Mouse (Mus musculus) T-helper 17 cell (primary cell): ENCODE data around the gene Lap3.

Experiments used
- in situ Hi-C, 2 experiments: fragments of 300-600 bp; cut with MboI, MseI; formaldehyde crosslinking; loops; 1 replicate in 1 of 2; 2 replicates in 1 of 2; pipeline ENCODE4 v1.15.1; 2025; ENCODE audit warnings: high pct_unique_total_duplicates in 2 of 2

The Lap3 gene

DNA sequence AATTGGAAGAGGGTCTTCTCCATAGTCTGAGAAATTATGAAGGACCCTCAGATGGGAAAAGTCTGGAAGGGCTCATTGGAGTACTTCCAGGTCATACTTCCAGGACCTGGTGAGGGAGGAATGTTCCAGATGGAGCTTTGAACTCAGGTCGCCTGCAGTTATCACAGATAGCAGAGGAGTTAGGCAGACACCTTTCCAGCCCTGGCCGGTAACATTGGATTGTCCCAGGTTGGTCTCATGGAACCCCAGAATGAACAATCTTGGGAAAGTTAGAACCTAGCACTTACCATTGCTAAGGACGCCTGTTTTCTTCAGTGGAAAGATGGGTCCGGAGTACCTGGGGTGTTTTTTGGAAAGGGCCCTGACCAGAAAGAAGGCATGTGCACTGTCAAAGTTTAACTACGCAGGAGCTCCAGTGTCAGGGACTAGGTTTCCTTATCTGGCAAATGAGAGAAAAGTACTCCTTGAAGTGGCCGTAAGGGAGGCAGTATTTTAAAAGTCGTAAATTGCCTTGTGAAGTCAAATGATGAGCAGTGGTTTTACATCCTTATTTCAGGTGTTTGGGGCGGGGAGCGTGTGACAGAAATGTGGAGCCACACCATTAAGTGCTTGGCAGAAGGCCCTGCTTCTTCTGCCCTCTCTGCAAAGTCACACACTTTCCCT is 1.1 kb downstream of the Lap3 start:
- in situ Hi-C loops, result loop anchor here (5.0 kb wide), 1 partner anchor 47 kb away; no protein-coding TSS in a partner anchor

GRCm38 (mm10) chr5:45495429-45495975 is 2.3 kb downstream of the Lap3 start:
- in situ Hi-C loops, result no loop called here

DNA sequence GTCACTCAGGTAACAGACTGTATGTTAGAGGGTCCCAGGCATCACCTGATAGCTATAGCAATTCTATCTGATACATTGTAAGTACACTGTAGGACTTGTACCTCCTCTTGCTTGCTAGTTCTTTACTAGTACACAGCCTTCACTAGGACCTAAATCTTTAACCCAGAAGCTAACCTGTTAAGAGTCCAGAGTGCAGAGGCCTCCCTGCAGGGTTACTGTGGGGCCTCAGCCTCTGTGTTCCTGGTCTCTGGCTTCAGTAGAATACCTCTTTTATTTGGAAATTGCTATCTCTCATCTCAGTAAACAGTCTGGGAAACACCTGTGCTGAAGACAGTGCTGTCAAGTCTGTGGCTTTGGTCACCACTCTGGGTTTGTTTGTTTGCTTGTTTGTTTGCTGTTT is 2.9 kb downstream of the Lap3 start:
- in situ Hi-C loops, result no loop called here

DNA sequence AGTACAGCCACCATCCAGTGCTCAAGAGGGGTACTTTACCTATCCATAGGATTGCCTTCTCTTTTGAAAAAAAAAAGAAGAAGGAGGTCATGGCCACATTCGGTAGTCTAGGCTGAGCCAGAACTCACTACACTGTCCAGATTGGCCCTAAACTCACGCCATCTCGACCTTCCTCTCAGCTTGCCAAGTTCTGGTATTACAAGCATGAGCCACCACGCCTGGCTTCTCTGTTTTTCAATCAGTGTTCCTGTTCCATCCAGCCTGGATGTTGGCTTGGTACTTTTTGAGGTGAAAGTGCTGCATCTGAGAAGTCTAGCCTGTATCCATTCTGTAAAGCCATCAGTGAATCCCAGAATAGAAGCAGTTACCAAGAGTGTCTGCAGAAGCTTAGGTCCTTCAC is 3.3 kb downstream of the Lap3 start:
- in situ Hi-C loops, result no loop called here

GRCm38 (mm10) chr5:45496930-45497550 is 3.9 kb downstream of the Lap3 start:
- in situ Hi-C loops, result no loop called here

DNA sequence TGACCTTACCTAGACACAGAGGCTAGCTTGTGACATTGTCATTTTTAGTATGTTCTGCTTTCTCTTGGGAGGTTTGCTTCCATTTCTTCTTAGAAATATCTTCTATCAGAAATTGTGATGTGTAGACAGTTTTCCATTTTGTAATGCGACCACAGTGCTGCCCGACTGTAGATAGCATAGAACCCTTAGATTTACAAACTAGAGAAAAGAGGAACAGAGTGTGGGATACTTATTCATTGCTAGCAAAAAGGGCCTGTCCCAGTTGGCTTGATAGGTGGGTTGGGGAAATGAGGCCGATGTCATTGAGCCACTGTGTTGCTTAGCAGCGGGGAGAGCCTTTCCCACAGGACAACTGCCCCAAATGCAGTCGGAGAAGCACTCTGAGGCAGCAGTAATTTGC is 4.4 kb downstream of the Lap3 start:
- in situ Hi-C loops, result no loop called here

GRCm38 (mm10) chr5:45510071-45510470 is 16.9 kb downstream of the Lap3 start:
- in situ Hi-C loops, result loop anchor here in 1 of 2 experiments (25.0 kb wide), 1 partner anchor 352 kb away; the partner anchor contains the start of gene Lcorl

DNA sequence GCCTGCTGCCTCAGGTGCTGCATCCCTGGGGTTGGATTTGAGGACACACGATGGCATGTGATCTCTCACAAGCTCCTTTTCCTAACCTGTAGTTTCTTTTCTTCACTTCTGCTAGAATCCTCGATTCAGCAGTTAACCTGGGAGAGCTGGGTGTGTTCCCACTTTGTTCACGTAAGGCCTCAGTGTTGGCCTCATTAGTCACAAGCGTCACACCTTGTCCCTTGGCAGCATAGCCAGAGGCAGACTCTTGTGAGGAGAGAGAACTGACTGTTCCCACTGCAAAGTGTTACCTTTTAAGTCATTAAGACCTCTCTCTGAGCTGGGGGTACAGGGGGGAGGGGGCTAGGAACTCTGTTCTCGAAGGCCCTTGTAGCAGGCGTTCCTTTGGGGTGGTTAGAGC is 19.7 kb downstream of the Lap3 start:
- in situ Hi-C loops, result loop anchor here in 1 of 2 experiments (25.0 kb wide), 1 partner anchor 349 kb away; the partner anchor contains the start of gene Lcorl

- in situ Hi-C loops, result loop anchor here in 1 of 2 experiments (25.0 kb wide), 1 partner anchor 349 kb away; the partner anchor contains the start of gene Lcorl
These were observed 20.3 kb downstream of the Lap3 start for GRCm38 (mm10) chr5:45513511-45513910.

- in situ Hi-C loops, result loop anchor here in 1 of 2 experiments (25.0 kb wide), 1 partner anchor 348 kb away; the partner anchor contains the start of gene Lcorl
These were observed 21.4 kb downstream of the Lap3 start for GRCm38 (mm10) chr5:45514599-45514998.

DNA sequence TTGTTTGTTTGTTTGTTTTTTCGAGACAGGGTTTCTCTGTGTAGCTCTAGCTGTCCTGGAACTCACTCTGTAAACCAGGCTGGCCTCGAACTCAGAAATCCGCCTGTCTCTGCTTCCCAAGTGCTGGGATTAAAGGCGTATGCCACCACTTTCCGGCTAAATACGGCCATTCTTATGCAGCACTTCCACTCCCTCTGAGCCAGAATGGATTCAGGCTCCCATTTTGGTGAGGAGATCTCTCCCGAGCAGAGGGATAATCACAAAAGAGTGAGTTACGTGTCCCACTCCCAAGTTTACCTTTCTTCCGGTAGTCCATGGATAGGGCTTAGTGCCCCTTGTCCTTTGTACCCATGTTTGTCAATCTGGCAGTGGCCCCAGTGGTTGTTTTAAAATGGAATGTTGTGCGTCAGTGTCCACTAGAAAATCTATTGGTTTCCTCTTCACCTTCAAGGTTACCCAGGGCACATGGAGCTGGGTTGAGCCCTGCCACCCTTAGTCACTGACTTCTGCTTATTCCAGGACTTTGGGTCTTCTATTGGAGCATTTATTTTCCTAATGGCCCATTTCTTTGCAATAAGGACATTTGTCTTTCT is 22.1 kb downstream of the Lap3 start:
- in situ Hi-C loops, result loop anchor here in 1 of 2 experiments (25.0 kb wide), 1 partner anchor 347 kb away; the partner anchor contains the start of gene Lcorl

GRCm38 (mm10) chr5:45519960-45520808 is 27.0 kb downstream of the Lap3 start, which contains the start of gene Med28:
Gene Med28 (plus strand): TSS chr5:45520229.
- in situ Hi-C loops, result loop anchor here in 1 of 2 experiments (5.0 to 25.0 kb wide), 2 partner anchors 147 to 342 kb away; partner anchors contain the start of genes Lcorl and Ncapg

- in situ Hi-C loops, result loop anchor here in 1 of 2 experiments (5.0 to 25.0 kb wide), 2 partner anchors 147 to 342 kb away; partner anchors contain the start of genes Lcorl and Ncapg
These were observed 27.6 kb downstream of the Lap3 start for GRCm38 (mm10) chr5:45520809-45521110.

GRCm38 (mm10) chr5:45521601-45522000 is 28.4 kb downstream of the Lap3 start:
- in situ Hi-C loops, result loop anchor here in 1 of 2 experiments (5.0 to 25.0 kb wide), 2 partner anchors 146 to 341 kb away; partner anchors contain the start of genes Lcorl and Ncapg

GRCm38 (mm10) chr5:45525101-45525500 is 31.9 kb downstream of the Lap3 start:
- in situ Hi-C loops, result loop anchor here in 1 of 2 experiments (5.0 kb wide), 1 partner anchor 142 kb away; the partner anchor contains the start of gene Ncapg

- in situ Hi-C loops, result loop anchor here in 1 of 2 experiments (5.0 kb wide), 1 partner anchor 141 kb away; the partner anchor contains the start of gene Ncapg
These were observed 33.2 kb downstream of the Lap3 start for GRCm38 (mm10) chr5:45526338-45526737.

DNA sequence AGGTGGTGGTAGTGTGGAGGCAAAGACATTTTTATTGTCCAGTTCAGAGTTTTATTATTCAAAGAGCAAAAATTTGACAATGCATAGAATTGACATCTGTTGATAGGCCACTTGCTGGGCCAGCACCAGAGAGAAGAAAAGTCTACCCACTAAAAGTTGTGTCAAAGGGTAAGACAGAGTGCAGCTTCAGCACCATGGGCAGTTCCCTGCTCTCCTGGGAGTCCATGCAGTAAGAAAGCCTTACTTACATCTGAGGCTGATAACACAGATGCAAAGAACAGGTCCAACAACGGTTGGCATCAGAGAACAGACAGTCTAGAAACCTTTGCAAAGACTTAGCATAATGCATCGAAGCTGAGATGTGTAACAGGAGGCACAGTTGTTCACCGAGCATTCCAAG is 36.5 kb downstream of the Lap3 start:
- in situ Hi-C loops, result loop anchor here in 1 of 2 experiments (5.0 kb wide), 1 partner anchor 138 kb away; the partner anchor contains the start of gene Ncapg

- in situ Hi-C loops, result loop anchor here in 1 of 2 experiments (5.0 kb wide), 1 partner anchor 62 kb away; no protein-coding TSS in a partner anchor
These were observed 41.3 kb downstream of the Lap3 start for GRCm38 (mm10) chr5:45534319-45535098.

- in situ Hi-C loops, result loop anchor here in 1 of 2 experiments (5.0 kb wide), 1 partner anchor 63 kb away; no protein-coding TSS in a partner anchor
These were observed 42.0 kb downstream of the Lap3 start for GRCm38 (mm10) chr5:45535177-45535576.
